Mouse (Mus musculus) gastrocnemius, postnatal 25 days (tissue): Measurements from ENCODE around the gene Dok5. TPM values are rescaled to one million over a fixed set of nuclear protein-coding genes. Genes with fewer than 3 reads are reported as not detected.

Experiments
- DNase-seq: peaks from one replicate; pipeline ENCODE4 v3.0.0; 2022
- total RNA-seq, 2 experiments: library from RNA; stranded (reverse); gene quantifications; 1 replicate in 1 of 2; 2 replicates in 1 of 2; pipeline ENCODE4 v1.2.3; 2021

Gene Dok5
- total RNA-seq, 2 experiments from 2014 or later = 8.6 to 8.8 TPM

GRCm38 (mm10) chr2:170791332-170792017 lies 59.9 kb downstream of the Dok5 start:
- DNase-seq = no peak

GRCm38 (mm10) chr2:170795242-170795641 lies 63.6 kb downstream of the Dok5 start:
- DNase-seq = no peak

- DNase-seq = no peak
Measured at GRCm38 (mm10) chr2:170802984-170803383, 71.4 kb downstream of the Dok5 start.

- DNase-seq = no peak
Measured at GRCm38 (mm10) chr2:170807555-170808258, 76.1 kb downstream of the Dok5 start.

- no peak for DNase-seq
Measured at GRCm38 (mm10) chr2:170808259-170808789, 76.7 kb downstream of the Dok5 start.

GRCm38 (mm10) chr2:170811356-170811755 lies 79.7 kb downstream of the Dok5 start:
- DNase-seq = no peak

- DNase-seq = no peak
Measured at GRCm38 (mm10) chr2:170816302-170816701, 84.7 kb downstream of the Dok5 start.

GRCm38 (mm10) chr2:170817112-170817703 lies 85.6 kb downstream of the Dok5 start:
- DNase-seq = no peak

- DNase-seq = peak; percentile 22
Measured at GRCm38 (mm10) chr2:170826821-170827441, 95.3 kb downstream of the Dok5 start.

- no peak for DNase-seq
Measured at GRCm38 (mm10) chr2:170828757-170829156, 97.2 kb downstream of the Dok5 start.

GRCm38 (mm10) chr2:170829191-170829611 lies 97.6 kb downstream of the Dok5 start:
- DNase-seq = no peak

- no peak for DNase-seq
Measured at GRCm38 (mm10) chr2:170829988-170830387, 98.4 kb downstream of the Dok5 start.

- DNase-seq = no peak
Measured at GRCm38 (mm10) chr2:170836862-170837261, 105.3 kb downstream of the Dok5 start.

- DNase-seq = no peak
Measured at GRCm38 (mm10) chr2:170837363-170837762, 105.8 kb downstream of the Dok5 start.

GRCm38 (mm10) chr2:170837824-170838557 lies 106.4 kb downstream of the Dok5 start:
- DNase-seq = no peak

GRCm38 (mm10) chr2:170841441-170841965 lies 109.9 kb downstream of the Dok5 start:
- DNase-seq = no peak

GRCm38 (mm10) chr2:170845511-170845910 lies 113.9 kb downstream of the Dok5 start:
- DNase-seq = no peak

GRCm38 (mm10) chr2:170850058-170850457 lies 118.5 kb downstream of the Dok5 start:
- DNase-seq = no peak

GRCm38 (mm10) chr2:170852337-170852736 lies 120.7 kb downstream of the Dok5 start:
- DNase-seq = no peak

- no peak for DNase-seq
Measured at GRCm38 (mm10) chr2:170855210-170855609, 123.6 kb downstream of the Dok5 start.

- DNase-seq = peak; percentile 62
Measured at GRCm38 (mm10) chr2:170856085-170856484, 124.5 kb downstream of the Dok5 start.

- DNase-seq = no peak
Measured at GRCm38 (mm10) chr2:170857507-170857906, 125.9 kb downstream of the Dok5 start.
